Mouse (Mus musculus) c-Kit-positive CD71-positive TER-119-negative erythroid progenitor cells, embryonic 14.5 days (primary cell): ENCODE measurements around the gene Abcb8.
A peak's percentile ranks its signal among the peaks of the same experiment; 100 is the strongest.

Source experiments
- DNase-seq: peaks from one replicate; pipeline ENCODE4 v3.0.0-alpha.2; 2013; ENCODE audit warnings: low read depth

Abcb8 gene

DNA sequence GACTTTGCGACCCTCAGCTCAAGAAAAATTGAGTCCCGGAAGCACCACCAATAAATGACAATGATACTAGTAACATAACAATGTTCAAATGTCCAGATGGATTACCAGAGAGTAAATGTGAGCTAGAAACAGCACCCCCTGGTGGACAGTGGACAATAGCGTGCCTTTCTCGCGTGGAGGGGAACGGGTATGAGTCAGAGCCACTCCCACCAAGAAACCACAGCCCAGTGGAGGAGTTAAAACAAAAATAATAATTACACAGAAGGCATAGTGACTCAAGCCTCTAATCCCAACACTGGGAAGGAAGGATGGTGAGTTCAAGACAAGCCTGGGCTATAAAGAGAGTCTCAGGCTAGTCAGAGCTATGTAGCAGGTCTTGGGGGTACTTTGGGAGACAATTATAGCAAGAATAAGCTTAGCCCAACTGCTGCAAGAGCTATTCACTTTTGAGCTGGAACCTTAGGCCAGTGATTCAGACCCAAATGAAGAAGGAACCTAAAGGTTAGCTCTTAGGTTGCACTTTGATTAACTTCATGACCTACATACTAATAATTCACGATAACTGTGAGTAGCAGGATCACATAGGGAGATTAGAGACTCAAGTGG, at the start of gene Abcb8:
TSS of gene Abcb8 (plus strand) at position 272 of the 606 bp plus-strand sequence.
- peak; percentile 85 for DNase-seq

DNA sequence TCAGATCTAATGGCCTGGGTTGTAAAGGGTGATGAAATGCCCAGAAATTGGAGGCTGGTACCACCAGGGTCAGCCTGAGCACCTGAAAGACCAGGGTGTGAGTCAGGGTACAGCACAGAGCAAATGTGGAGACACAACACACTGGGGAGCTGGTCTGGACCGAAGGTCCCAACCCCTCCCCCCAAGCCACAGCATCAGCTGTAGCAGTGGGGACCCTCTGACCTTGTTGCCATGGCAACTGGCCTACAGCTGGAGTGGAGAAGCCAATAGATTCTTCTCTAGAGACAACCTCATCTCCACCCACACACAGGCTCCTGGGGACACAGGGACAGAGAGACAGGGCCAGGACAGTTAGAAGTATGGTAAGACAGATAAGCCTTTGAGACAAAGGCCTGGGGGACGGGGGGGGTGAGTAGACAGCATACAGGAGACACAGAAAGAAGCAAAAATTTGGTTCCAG, 49.5 kb upstream of the Abcb8 start:
- no peak for DNase-seq

DNA sequence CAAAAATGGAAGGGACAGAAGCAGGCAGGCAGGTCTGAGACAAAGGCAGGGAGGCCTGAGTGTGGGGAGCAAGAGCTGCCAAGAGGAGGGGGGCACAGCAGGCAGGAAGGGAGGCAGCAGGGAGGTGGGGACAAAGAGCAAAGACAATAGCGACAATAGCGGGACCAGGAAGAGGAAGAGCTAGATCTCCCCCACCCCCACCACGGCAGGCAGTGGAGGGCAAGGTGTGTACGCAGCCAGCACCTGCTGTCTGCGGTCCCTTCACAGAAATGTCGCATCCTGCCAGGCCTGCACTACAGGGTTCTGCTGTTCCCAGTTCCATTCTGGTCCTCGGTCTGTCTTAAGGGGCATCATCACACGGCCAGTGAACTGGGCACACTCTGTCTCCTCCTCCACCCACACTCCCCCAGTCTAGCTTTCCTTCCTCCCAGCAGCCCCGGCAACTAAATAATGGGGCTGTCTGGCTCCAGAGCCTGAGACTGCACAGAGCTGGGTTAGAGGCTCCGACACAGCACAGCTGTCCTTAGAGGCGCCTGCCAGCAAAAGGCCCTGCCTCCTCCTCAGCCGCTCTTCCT, 48.9 kb upstream of the Abcb8 start:
- DNase-seq, result no peak

DNA sequence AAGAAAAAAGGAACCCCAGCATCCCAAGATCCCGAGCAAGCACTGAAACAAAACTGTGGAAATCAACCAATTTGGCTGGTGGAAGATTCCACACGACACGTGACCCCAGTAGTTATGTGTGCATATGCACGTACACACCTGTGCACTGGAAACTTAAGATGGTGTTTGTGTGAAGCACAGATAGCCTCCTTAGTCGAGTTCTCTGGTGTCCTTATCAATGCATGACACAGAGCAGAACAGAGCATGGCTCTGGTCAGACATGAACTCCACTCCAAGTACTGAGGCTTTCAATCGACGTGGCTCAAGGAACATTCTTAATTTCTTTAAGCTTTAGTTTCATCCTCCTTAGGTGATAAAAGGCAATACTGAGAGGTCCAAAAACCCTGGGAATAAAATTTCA, 47.1 kb upstream of the Abcb8 start:
- DNase-seq, result no peak

DNA sequence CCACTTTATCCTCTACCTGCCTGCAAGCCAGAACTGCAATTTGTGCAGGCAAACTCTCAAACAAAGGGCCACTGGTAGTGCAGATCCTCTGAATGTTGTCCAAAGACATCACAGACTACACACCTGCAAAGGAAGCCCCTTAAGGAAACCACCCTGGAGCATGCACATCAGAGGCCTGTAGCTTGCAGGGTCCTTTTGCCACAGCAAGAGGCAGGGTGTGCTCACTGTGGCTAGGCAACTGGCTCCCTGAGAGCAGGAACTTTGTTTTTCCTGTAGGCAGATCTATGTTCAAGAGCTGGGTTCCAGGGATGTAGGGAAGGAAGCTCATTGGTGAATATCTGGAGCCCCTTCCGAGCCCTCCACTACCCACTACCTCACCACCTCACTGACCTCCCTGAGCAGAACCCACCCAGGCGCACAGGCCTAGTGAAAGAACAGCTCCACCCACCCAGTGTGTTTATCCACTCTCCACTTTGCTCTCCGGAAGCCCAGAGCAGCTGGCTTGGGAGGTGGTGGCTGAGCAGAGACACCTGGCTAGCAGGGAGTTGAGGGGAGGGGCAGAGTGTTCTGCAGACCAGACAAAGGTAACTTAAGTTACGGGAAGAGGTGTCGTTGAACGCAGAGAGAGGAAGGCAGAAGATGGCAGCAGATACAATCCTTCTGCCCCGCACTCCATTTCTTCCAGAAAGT, 46.1 kb upstream of the Abcb8 start:
- no peak for DNase-seq

DNA sequence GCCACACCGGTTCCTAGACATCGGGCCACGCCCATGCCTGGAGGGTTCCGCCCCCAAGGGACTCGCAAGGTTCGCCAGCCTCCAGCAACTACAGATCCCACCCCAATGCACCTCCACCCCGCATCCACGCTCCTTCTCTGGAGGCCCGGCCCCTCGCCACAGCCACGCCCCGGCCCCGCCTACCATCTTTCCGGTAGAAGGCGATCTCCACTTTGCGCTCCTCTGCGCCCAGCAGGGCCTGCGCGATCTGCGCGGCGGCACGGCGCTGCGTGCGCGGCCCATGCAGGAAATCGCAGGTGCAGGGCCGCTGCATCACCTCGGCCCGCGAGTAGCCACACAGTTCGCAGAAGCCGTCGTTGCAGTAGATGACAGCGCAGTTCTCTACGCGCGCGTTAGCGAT, 45.3 kb upstream of the Abcb8 start:
- DNase-seq, result no peak

DNA sequence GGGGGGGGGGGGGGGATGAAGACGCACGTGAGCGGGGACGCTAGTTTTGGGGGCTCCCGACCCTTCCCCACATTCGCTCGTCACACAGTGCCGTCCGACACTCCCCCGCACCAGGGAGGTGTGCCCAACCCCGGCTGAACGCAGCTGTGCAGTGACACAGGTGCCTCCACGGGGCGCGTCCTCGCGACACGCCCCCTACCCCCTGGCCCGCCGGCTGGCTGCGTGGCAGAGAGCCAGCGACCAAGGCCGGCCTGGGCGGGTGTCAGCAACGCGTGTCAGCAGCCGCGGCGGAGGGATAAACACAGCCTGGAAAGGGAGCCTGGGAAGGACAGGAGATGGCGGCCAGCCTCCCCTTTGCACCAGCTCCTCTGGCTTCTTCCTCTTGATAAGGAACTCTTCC, 44.9 kb upstream of the Abcb8 start:
- DNase-seq, result no peak

DNA sequence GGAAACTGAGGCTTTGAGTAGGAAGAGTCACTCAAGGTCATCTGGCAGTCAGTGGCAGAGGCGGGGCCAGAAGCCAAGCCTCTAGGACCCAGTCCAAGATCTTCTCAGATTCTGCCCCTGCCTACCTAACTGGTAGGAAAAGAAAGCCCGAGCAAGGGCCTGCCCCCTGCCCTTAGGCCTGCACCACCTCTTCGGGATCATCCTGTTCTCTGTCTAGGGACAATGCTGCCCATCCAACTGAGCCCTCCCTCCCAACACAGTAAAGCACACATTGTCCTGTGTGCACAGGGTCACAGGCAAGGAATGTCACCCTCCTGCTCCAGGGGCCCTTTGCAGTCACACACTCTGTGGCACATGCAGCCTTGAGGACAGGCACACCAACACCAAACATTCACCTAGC, 43.4 kb upstream of the Abcb8 start:
- no peak for DNase-seq

DNA sequence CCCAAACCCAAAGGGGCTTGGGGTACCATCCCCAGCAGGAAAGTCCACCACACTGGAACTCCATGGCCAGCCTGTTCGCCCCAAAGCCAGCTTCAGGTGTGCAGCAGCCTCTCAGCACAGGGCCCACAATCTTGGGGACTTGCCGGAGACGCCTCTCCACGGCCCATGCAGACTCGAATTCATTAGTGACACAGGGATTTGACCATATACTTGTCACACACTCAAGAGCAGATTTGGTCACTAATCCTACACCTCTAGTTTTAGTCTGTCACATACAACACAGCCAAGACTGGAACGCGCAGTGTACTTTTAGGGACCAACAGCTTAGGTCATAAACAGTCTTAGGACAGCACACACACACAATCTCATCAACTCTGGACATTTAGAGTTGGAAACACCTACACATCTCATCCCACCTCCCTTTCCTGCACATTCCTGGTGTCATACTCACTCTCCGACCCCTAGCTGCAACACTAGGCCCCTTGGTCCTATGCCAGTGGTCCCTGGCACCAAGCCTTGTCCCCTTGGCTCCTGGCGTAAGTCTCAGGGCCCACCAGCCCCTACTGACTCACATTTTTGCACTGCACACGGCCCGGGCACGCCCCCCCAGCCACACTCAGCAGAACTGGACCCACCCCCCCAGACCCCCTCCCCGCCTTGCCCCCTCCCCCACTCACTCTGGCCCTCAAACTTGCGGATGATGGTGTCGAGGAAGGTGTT, 42.8 kb upstream of the Abcb8 start:
- no peak for DNase-seq

DNA sequence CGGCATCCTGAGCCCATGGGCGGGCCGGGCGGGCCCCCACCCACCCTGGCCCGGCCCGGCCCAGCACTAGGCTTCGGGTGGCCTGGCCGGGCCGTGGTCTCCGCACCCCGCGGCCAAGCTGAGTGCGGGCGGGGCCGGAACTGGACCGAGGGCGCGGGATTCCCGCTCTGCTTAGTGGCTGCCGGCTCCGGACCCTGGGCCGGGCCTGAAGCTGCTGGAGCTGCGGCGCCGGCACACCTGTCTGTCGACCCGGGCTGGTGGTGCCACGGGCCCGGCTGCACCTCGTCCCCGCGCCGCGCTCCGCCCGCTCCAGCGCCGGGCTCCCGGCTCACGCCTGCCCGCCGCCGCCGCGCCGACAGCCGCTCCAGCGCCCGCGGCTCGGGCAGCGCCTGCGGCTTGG, 42.2 kb upstream of the Abcb8 start, which contains the start of gene Kcnh2:
TSS of gene Kcnh2 (minus strand) at position 327 of the 400 bp plus-strand sequence.
- no peak for DNase-seq

DNA sequence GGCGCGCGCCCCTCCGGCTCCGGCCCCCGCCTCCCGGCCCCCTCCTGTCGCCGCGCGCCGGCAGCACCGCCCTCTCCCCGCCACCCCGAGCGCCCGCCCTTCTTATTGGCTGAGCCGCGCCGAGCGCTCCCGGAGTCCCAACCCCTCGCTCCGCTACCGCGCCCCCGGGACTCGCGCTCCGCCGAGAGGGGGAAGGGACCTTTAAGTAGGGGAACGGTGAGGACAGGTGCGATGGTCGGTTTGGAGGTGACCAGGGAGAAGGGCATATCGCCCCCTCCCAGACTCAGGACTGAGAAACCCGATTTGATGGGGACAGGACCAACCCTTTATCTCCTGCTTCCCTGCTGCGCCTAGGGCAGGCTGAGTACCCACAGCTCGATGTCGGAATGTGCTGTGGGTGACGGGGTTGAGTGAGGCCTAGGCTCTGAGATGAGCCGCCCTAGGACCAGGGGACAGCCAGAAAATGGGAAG, 41.7 kb upstream of the Abcb8 start:
- no peak for DNase-seq

DNA sequence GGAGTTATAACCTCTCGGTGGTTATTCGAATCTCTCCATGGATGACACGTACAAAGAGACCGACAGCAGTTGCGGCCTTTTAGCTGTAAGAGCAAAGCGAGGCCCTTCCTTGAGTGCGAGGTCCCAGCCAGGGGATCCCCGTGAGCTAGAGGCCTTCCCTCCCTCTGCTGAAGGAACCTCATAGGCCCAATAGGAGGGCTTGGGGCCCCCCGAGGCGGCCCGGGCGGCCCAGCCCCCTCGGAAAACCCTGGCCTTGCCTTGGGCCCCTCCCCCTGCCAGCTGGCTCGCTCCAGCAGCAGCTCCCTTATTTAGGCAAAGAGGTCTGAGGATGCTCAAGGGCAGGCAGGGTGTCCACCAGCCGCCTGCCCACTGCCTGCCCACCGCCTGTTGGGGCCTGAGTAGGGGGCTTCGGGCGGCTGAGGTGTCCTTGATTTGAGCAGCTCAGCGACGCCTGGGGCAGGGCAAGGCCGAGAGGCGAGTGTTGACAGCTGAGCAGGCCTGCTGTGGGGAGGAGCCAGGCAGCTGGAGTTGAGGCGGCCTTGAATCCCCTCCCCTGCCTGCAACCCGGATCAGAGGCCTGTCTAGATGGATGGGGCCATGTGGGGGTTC, 41.1 kb upstream of the Abcb8 start:
- DNase-seq, result no peak

DNA sequence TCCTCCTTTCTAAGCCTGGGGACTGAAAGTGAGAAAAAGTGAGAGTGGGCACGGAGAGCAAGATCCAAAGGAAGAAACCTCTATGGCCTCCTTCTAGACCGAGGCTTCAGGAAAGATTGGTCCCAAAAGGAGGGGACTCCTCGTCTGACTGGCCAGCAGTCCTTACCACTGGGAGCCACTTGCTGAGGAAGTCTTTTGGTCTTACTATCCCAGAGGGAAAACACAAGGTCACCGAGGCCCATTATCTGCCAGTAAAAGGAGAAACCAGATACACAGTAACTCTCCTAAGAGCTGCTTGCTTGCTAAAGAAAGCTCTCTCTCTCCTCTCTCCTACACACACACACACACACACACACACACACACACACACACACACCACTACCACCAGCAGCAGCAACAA, 40.1 kb upstream of the Abcb8 start:
- no peak for DNase-seq

DNA sequence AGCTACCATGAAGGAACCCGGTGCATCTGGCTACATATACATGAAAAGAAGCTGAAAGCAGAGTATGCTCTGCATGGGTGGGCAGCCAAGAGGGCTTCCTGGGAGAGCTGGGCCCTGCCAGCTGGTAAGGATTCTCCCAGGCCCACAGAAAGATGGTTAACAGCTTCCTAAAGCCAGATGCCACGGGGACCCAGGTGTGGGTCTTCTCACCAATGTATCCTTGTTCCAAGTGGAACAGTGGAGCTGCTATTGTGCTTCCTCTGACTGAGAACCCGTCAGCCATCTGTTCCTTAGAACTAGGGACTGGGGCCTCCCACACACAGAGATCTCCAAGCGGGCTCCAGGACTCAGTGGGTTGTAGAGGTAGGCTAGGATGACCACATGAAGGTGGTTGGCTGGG, 36.7 kb upstream of the Abcb8 start:
- no peak for DNase-seq

DNA sequence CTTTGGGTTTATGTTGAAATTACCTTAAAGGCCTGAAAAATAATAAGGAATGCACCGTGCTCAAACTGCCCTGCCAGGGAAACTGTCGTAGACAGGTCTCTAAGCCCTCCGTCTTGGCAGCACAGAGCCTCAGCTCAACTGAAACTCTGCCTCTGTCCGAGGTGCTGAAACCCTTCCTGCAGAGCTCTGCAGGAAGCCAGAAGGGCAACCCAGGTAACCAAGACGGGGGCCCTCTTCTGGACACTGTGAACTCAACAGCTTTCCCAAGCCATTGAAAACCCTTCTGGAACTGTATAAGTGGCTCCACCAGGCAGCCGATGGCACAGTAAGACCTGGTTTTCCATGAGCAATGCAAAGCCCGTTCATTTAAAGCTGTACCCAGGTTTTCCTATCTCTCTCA, 36.0 kb upstream of the Abcb8 start:
- DNase-seq, result peak; percentile 59

DNA sequence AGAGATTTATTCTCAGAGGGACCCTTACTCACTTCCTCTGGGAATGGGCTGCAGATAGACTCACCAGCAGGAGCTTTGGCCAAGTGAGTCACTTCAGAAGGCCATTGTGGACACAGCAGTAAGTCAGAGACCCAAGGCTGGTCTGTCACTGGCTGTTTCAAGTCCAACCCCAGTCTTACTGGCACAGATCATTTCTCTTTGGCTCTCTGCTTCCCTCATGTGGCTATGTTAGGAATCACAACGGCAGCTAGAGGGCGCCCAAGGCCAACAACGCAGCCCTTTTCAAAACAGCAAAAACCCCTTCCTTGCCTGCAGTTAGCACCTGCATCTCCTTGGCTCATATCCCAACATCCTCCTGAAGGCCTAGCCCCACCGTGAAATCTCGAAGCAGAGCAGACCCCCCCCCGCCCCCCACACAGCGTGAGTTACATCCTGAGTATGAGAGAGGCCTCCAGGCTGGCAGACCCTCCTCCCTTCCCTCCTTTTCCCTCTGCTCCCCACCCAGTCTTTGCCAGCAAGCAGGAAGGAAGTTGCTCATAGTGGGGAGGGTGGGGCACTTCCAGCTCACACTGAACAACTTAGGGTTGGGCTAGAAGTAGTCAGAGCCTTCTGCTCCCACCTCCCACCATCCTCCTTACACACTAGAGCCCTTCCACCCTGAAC, 32.5 kb upstream of the Abcb8 start:
- peak; percentile 54 for DNase-seq

DNA sequence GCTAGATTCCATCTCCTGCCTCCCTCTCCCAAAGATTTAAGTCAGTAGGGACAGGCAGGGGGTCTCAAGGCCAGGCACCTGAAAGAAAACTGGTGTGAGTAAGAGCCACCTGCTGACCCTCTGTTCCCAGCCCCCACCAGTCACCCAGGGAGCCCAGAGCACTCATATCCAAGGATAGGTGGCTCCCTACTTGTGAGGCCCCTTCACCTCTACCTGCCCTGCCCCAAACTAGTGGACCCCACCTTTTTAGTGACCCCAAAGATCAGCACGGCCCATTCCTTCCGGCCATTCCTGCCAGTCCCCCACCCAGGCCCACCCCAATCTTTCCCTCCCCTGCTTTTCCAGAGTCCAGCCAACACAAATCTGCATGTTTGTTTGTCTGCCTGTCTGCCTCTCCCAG, 30.0 kb upstream of the Abcb8 start:
- no peak for DNase-seq

DNA sequence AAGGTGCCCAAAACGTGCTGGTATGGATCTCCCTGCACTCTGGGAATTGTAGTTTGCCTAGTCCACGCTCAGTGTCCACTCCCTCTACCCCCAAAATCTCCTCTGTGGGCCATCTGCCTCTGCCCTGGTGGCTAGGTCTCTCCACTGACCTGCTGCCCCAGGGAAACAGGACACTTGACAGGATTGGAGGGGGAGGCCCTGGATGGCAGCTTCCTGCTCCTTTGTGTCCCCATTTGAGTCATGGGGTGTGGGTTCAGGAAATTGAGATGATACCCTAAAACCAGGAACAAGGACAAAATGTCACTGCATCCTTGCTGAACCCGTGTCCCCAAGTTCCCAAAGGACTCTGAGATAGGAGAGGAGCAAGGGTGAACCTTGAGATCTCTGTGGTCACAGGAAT, 29.4 kb upstream of the Abcb8 start:
- DNase-seq, result no peak

DNA sequence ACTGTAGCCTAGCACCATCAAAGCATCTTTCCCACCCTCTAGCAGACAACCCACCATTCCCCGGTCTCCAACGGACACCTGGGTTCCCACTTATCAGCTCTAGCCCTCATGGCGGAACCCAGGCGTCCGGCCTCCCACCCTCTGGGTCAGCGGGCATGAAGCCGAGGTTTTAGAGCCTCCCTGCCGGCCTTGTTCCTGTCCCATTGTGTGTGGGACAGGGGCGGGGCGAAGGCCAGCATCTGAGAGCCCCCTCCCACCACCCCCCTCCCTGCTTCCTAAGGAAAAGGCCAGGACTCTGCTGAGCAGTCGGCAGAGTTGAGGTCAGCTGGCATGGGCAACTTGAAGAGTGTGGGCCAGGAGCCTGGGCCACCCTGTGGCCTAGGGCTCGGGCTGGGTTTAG, 29.0 kb upstream of the Abcb8 start, which contains the start of gene Nos3:
TSS of gene Nos3 (plus strand) at position 303 of the 400 bp plus-strand sequence.
- DNase-seq, result no peak

DNA sequence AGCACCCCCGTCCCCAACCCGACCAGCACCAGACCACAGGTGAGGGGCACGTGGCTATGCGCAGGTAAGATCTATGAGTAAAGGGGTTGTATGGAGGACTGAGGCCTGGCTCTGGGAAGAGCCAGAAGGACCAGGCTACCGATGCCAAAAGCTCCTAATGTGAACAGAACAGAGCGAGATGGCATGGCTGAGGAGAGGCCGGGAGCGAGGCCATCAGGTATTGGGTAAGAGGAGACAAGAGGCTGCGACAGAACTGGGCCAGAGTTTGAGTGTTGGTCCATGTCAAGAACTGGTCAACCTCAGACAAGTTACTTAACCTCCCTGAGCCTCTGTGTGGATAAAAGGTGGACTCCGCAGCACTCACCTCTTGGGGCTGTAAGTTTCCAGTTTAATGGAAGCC, 28.5 kb upstream of the Abcb8 start:
- DNase-seq, result no peak

DNA sequence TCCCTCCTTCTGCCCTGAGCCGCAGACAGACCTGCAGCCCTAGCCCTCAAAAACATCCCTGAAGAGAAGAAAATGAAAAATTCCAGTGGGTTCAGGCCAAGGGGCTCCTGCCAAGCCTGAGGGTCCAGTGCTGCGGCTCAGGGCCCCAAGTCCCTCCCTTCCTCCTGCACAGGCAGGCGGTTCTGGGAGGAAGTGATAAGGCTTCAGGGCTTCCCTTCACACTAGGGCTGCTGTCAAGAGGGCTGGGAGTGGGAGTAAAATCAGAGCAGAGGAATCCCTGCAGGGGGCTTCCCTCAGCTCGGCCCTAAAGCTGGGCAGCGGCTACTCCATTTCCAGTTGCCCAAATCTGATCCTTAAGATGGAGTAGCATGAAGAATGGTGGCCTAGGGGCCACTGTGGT, 27.9 kb upstream of the Abcb8 start:
- DNase-seq, result no peak

DNA sequence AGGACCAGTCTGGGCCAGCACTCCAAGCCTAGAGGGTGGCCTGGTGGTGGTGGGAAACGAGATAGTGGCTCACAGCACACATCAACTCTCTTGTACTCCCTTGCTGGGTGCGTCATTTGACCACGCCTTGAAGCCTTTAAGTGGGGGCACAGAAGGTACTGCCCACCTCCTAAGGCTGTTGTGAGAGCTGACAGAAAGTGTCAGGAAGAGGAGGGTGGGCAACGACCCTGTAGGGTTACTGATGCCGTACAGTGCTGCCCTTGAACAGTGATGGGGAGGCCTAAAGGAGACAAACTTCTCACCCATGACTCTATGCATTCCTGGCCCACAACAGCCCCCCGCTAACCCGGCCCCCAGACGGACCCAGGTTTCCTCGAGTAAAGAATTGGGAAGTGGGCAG, 27.0 kb upstream of the Abcb8 start:
- no peak for DNase-seq
